Mouse (Mus musculus) activated CD4-positive, CD25-positive, alpha-beta regulatory T cell, adult 4 months (primary cell): ENCODE data around the gene Galnt10. TPM values are rescaled to one million over a fixed set of nuclear protein-coding genes. Genes with fewer than 3 reads are reported as not detected.
A peak's percentile ranks its signal among the peaks of the same experiment; 100 is the strongest.

Experiments
- ATAC-seq: one replicate; pipeline ENCODE4 v1.8.0; 2017
- polyA plus RNA-seq, 2 experiments: library from polyadenylated mRNA; unstranded; fragments of 100-300 nt; shearing (Covaris generic); gene quantifications; one replicate each; pipeline ENCODE4 v1.2.1; 2017

Galnt10 gene
- polyA plus RNA-seq, 2 experiments from 2014 or later: 4.1 to 7.6 TPM

GRCm38 (mm10) chr11:57643691-57644090 is 1.6 kb upstream of the Galnt10 start:
- ATAC-seq: no peak

DNA sequence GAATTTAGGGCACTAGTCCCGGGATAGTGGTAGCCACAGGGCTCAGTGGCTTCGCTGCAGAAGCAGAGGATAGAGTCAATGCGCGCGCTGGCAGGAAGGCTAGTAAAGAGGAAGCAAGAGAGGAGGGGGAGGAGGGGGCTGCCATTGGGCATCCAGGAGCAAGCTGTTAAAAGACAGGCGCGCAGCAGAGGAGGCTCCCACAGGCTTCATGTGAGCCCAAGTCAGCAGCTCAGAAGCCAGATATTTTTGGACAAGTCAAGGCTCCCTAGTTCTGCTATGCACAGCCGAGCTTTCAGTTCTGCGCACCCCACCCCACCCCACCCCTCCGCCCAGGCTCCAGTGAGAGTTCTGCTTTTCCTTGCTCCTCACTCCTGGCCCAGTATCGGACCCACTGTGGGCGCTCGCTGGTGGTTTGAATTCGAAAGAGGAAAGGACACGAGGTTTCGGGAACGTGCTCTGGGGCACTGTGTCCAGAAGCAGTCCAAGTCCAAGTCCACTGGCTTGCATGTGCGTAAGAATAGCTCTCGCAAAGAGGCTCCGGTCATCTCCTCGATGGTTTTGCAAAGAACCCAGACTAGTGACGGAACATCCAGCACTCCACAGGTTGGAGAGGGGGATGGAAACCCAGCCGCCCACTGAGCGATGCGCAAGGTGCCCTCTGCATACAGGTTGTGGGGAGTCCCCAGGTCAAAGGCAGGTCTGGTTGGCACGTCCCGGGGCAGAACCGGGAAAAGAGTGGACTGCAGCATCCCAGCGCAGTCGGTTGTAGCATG is 811 bp upstream of the Galnt10 start:
- peak; percentile 16 for ATAC-seq

GRCm38 (mm10) chr11:57645847-57646246 is 605 bp downstream of the Galnt10 start:
- ATAC-seq: no peak

DNA sequence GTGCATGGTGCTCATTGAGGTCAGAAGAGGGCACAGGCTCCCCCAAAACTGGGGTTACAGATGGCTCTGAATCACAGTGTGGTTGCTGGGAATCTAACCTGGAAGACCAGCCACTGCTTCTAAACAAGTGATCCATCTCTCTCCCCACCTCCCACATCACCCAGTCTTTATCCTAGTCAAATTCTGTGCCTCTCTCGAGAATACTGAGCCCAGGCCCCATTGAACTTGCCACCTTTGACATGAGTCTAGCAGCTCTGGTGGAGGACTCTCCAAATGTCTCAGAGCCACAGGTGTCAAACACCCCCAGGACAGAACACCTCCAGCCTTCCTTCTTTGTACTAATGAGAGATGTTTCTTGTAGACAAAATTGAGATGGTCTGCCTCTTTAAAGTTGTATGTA is 1.2 kb downstream of the Galnt10 start:
- ATAC-seq: no peak

DNA sequence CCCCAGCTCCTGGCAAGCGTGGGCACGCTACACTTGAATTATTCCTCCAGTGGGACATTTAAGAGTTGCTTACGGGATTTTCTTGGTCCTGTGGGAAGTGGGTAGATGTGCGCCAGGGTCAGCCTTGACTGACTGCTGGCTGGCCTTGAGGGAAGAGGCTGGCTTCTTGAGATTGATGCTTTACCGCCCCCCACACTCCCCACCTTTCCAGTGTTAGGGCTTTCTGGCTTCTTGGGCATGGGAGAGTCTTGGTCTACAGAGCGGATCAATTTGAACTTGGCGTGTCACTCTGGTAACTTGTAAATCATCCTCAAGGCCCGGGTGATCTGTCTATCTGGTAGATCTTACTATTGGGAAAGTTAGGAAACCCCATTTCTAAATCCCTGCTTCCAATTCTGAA is 1.7 kb downstream of the Galnt10 start:
- ATAC-seq: no peak

DNA sequence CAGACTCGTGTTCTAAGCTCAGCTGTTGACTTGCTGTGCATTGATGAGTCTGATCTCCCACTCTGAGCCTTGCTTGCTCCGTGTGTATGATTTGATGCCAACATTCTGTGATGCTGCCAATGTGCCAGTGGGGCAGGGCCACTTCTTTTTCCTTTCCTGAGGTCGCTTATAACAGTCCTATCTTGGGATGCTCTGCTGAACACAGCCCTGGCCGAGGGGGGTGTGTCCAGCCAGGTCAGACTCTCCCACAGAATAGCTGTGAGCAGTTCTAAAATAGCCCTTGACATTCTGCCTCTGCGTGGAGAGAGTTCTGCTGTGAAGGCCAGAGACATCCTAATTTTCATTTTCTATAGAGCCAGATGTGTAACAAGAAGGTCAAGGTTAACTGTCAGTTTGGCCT is 2.2 kb downstream of the Galnt10 start:
- no peak for ATAC-seq

DNA sequence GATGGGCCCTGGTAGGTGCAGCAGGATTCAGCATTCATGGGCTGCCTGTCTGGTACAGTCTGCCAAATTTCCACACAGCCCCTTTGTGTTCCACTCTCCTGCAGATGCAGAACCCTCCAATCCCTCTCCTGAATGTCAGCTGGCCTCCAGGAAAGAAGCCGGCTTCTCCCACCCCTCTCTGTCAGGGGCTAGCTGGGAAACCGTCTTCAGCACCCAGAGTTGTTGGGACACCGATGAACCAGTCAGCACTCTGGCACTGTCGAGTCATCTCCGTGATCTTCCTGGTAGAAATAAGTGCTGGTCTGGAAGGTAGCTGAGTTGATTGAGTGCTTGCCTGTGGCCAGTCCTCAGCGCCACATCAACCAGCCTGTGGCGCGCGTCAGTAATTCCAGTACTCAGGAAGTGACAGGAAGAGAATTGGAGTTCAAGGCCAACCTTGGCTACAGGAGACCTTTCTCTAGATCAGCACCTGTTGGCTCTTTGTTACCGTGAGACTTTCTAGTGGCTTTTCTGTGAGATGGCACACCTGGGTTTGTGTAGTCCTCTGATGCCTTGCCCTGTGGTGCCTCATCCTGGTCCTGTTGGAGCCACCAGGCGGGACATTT is 3.1 kb downstream of the Galnt10 start:
- ATAC-seq: no peak

GRCm38 (mm10) chr11:57649269-57649668 is 4.0 kb downstream of the Galnt10 start:
- no peak for ATAC-seq

DNA sequence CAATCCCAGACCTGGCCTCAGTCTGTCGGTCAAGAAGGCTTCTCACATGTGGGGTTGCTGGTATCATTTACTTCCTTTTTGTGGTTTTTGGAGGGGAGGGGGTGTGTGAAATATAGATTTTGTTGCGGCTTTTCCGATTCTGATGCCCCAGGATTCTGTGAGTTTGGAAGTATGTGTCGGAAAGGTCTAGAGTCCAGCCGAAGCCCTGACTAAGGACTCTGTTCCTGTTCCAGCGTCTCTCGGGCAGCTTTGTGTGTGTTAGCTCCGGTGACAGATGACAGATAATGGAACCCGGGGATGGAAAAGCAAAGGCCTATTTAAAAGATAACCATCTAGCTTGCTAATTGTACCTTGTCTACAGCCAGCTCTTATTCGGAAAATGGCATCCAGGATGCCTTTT is 4.4 kb downstream of the Galnt10 start:
- no peak for ATAC-seq

- no peak for ATAC-seq
Observed at GRCm38 (mm10) chr11:57650867-57651266, 5.6 kb downstream of the Galnt10 start.

GRCm38 (mm10) chr11:57651281-57651810 is 6.1 kb downstream of the Galnt10 start:
- no peak for ATAC-seq

GRCm38 (mm10) chr11:57652206-57652922 is 7.1 kb downstream of the Galnt10 start:
- no peak for ATAC-seq

- ATAC-seq: no peak
Observed at GRCm38 (mm10) chr11:57652923-57653660, 7.8 kb downstream of the Galnt10 start.

GRCm38 (mm10) chr11:57653796-57654195 is 8.6 kb downstream of the Galnt10 start:
- ATAC-seq: no peak

DNA sequence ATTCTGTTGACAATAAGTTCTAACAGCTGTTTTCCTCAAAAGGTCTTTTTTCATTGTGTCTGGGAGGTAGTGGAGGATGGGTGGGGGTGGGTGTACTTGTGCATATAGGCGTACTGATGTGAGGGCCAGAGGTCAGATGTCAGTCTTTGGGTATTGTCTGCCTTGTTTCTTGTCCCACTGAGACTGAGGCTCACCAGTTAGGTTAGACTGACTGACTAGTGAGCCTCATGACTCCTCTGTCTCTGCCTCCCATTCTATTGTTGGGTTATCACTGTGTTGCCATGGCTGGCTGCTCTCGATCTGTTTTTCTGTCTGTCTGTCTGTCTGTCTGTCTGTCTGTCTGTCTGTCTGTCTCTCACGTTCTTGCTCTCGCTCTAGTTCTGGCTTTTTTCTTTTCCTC is 9.1 kb downstream of the Galnt10 start:
- ATAC-seq: no peak

DNA sequence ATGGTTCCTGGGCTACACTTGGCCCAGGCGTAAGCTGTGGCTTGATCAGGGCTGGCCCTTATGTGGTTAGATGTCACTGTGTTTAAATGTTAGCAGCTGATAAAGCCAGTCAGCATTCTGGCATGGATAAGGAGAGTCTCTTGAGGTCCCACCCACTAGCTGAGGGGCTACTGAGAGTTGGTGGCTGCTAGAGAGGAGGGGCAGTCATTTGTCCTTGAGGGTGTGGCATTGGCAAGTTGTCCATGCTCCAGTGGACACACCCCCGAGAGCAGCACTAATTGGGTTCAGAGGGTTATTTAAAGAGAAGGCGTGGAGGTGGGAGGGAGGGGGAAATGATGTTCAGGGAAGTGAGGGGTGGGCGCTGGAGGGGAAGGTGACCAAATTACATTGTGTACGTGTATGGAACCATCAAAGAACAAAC is 9.7 kb downstream of the Galnt10 start:
- ATAC-seq: no peak

DNA sequence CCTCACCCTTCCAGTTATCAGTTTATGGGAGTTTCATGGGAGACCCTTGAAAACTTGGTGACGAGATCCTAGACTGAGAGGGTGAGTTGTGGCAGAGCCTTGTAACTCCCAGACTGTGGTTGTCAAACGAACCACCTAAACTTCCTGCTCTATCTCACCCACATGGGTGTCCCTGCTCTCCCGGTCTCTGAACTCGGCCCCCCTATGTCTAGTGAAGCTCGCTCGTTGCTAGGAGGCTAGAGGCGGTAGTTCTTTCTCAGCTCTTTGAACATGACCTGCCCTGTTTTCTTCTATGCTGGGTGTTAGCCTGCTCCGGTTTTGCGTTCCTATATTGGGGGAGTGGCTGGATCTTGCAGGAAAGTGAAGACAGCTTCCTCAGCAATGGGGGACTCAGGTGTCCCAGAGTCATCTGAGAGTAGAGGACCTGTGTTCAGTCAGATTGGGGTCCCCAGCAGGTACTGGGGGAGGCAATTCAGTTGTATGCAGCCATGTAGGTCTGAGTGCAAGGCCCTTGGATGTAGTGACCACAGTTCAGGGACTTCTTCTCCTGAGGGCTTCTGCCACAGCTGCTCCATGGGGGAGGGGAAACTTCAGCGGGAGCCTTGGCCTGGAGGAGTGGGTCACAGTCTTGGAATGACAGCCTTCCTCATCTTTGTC is 10.6 kb downstream of the Galnt10 start:
- no peak for ATAC-seq

GRCm38 (mm10) chr11:57656602-57657275 is 11.5 kb downstream of the Galnt10 start:
- ATAC-seq: no peak

DNA sequence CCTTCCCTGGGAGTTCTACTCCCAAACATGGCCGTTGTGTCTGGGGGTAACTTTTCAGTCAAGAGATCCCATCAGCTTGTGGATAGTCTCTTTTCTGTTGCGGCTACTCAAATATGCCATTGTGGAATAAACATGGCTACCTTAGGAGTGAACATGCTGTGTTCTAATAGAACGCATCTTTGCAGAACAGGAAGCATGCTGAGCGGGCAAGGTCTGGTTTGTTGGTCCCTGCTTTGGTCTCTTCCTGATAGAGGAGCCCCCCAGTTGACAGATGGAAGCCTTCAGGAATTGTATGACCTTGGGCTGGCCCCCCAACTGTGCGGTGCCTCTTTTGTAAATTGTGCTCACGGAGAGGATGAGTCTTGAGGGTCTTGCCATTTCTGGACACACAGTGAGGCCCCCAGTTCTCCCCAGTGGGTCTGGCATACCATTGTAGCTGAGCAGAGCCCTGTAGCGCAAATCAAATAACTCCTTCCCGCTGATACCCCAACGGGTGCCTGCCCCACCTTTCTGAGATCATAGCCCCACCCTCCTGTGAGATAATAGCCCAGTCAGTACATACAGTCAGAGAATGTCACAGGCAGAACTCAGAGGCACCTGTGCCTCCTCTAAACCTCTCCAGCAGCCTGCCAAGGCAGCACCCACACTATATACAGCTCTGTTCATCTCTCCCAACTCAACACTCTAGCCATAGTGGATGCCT is 12.3 kb downstream of the Galnt10 start:
- no peak for ATAC-seq

DNA sequence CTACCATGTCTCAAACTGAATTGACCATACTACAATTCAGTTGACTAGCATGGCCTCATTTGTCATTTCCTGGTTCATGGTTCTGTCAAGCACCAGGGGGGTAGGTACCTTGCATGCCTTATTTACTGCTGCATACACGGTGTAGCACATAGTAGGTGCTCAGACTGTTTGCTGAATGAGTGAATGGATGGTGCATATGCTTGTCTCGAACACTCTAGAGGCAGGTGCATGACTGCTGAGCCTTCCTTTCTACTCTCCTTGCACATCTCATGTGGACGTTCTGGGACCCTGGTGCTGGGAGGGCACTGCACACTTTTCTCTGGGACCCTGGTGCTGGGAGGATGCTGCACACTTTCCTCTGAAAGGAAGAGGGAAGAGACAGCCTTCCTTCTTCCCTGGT is 13.0 kb downstream of the Galnt10 start:
- ATAC-seq: no peak

DNA sequence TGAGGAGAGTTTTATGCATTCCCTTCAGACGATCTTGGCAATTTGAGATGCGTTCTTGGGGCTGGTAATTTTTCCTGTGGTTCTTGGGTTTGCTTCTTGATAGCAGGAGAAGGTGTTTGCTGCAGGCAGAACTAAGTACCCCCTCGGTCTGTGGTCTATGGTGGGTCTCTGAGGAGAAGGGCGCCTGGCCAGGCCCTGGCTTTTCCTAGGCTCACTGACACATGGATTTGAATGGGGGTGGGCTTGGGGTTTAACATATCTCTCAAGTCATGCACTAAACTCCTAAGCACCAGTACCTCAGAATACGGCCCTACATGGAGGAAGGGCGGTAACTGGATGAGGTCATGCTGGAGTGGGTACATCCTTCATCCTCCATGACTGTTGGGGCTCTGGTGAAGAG is 13.5 kb downstream of the Galnt10 start:
- ATAC-seq: no peak
